ENCODE assay signal across 11 mouse cellular contexts in the genomic region with DNA sequence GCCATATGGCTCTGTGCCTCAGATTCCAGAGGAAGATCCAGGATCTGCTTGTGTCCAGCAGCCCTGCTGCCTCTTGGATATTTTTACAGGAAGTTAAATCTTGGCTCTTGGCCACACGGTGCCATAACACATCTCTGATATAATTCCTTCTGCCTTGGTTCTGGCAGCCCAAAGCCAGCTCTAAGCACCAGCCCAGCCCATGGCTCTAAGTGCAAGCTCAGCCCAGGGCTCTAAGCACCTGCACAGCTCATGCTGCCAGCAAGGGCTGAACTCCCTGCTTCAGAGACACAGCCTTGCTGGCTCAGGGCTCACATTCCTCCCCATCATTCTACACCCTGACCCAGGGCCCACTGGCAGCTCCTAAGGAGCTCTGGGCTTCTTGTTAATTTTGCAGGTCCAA.
DNase-seq lines count a peak whose midpoint lies in the region; ATAC-seq and TF ChIP-seq lines count a peak whose summit lies in the region.
"Had no signal": no experiment of that assay in that cellular context is flagged by ENCODE, and none has a peak within 500 bp of the region (broad histone marks: within the 10 kb centered on the region; RNA-seq: fewer than 3 reads in every experiment).

No protein-coding gene starts in this region.

- no peaks in the 10 kb centered on the region for H3K9me3 ChIP-seq in midbrain, postnatal 0 days (ENCODE audit: low read length)
- H3K9me3 ChIP-seq in midbrain, embryonic 11.5 days (ENCODE audit: control insufficient read depth, low read length): no peaks in the 10 kb centered on the region

- 100% methylated on average over 1 of the region's 1 CpGs for WGBS in midbrain, postnatal 0 days
- 100% methylated on average over 1 of the region's 1 CpGs for WGBS in midbrain, embryonic 11.5 days

- H3K27me3 ChIP-seq in midbrain, postnatal 0 days (ENCODE audit: insufficient read depth, low read length): no peaks in the 10 kb centered on the region
- H3K27me3 ChIP-seq in midbrain, embryonic 11.5 days (ENCODE audit: control insufficient read depth, insufficient read depth, low read length): no peaks in the 10 kb centered on the region

- peak; percentile 8 for DNase-seq in gastrocnemius, postnatal 14 days
- no peak for DNase-seq in gastrocnemius, postnatal 10 days
- DNase-seq in midbrain, postnatal 0 days (ENCODE audit: low spot score): peak; percentile 47
- DNase-seq in midbrain, embryonic 11.5 days (ENCODE audit: low spot score, missing footprints): no peak
- DNase-seq in cerebellum, postnatal 14 days: peak; percentile 39 to 54
- DNase-seq in T-cell, adult 2 months (ENCODE audit: low spot score): no peak
- DNase-seq in adrenal gland, adult (ENCODE audit: inconsistent age in 2 of 2, low spot score in 1 of 2): no peak
- DNase-seq: heart, postnatal 14 days; kidney, postnatal 25 days had no signal

- H3K27ac ChIP-seq in midbrain, postnatal 0 days (ENCODE audit: low read depth, low read length): no peak overlapping the region; the same call in 1 of the 2 replicates
- H3K27ac ChIP-seq in midbrain, embryonic 11.5 days (ENCODE audit: low read depth, low read length): no peak overlapping the region

- no peak for TF ChIP-seq CTCF in midbrain, postnatal 0 days (IDR thresholded peaks at IDR 0.05)

- no peak overlapping the region for H3K9ac ChIP-seq in midbrain, postnatal 0 days (replicated peaks; ENCODE audit: low read length, poor library complexity, severe bottlenecking)
- H3K9ac ChIP-seq in midbrain, embryonic 11.5 days (ENCODE audit: low read length): no peak overlapping the region

- H3K4me1 ChIP-seq in midbrain, postnatal 0 days (ENCODE audit: insufficient read depth, low read length): no peaks in the 10 kb centered on the region
- no peaks in the 10 kb centered on the region for H3K4me1 ChIP-seq in midbrain, embryonic 11.5 days (ENCODE audit: control insufficient read depth, insufficient read depth, low read length)

- no peak overlapping the region for H3K4me2 ChIP-seq in midbrain, postnatal 0 days (ENCODE audit: low read depth, low read length, poor library complexity, severe bottlenecking)
- no peak overlapping the region for H3K4me2 ChIP-seq in midbrain, embryonic 11.5 days

- H3K4me3 ChIP-seq in midbrain, postnatal 0 days (ENCODE audit: low read depth, low read length): no peak overlapping the region
- H3K4me3 ChIP-seq in midbrain, embryonic 11.5 days (ENCODE audit: low read depth, low read length): no peak overlapping the region

- H3K36me3 ChIP-seq in midbrain, postnatal 0 days (ENCODE audit: insufficient read depth, low read length): no peaks in the 10 kb centered on the region
- H3K36me3 ChIP-seq in midbrain, embryonic 11.5 days (ENCODE audit: control insufficient read depth, insufficient read depth, low read length): no peaks in the 10 kb centered on the region
- H3K36me3 ChIP-seq: G1E had no signal

- no peak for ATAC-seq in midbrain, postnatal 0 days (ENCODE audit: low FRiP score)
- no peak for ATAC-seq in midbrain, embryonic 11.5 days (ENCODE audit: low FRiP score)
- ATAC-seq: intestine, postnatal 0 days had no signal

- intact Hi-C loops in gastrocnemius, postnatal 14 days (cut with DNase I; ENCODE audit: low total_unique reads): no loop called here

Comparison
In these comparisons a context has a peak if more than half of its experiments do, and no peak if none do; other contexts are left out.
1. DNase-seq: peak in gastrocnemius, postnatal 14 days (single experiment), midbrain, postnatal 0 days (single experiment) and cerebellum, postnatal 14 days (2 of 2); none in gastrocnemius, postnatal 10 days (single experiment), midbrain, embryonic 11.5 days (single experiment), T-cell, adult 2 months (single experiment) and adrenal gland, adult (0 of 2).